31 mouse cellular contexts compared by ENCODE assay signal in genomic region chr16:15346045-15346444, GRCm38 (mm10). TPM values are rescaled to one million over a fixed set of nuclear protein-coding genes. Genes with fewer than 3 reads are reported as not detected.
"Had no signal": no experiment of that assay in that cellular context is flagged by ENCODE, and none has a peak within 500 bp of the region (broad histone marks: within the 10 kb centered on the region; RNA-seq: fewer than 3 reads in every experiment).

No protein-coding gene starts in this region.

- H3K36me3 ChIP-seq: limb, embryonic 12.5 days; limb, embryonic 15.5 days; midbrain, embryonic 12.5 days; neural tube, embryonic 13.5 days; stomach, embryonic 15.5 days had no signal

- H3K27ac ChIP-seq: kidney, postnatal 0 days; left cerebral cortex, adult 2 months; limb, embryonic 12.5 days; limb, embryonic 15.5 days; liver, embryonic 14.5 days; macrophage; midbrain, embryonic 12.5 days; neural tube, embryonic 13.5 days; stomach, embryonic 15.5 days had no signal

- ATAC-seq: intestine, postnatal 0 days; liver, postnatal 0 days; midbrain, embryonic 16.5 days had no signal

- H3K9me3 ChIP-seq: limb, embryonic 12.5 days; limb, embryonic 15.5 days; midbrain, embryonic 12.5 days; neural tube, embryonic 13.5 days; stomach, embryonic 15.5 days had no signal

- DNase-seq: kidney, adult 2 months; kidney, postnatal 25 days; layer of hippocampus, postnatal 36 days; left cerebral cortex, postnatal 4 days; liver, postnatal 0 days; retina, postnatal 1 day; right cerebral cortex, postnatal 25 days; spleen, adult 18-20 months; thymus, postnatal 25 days had no signal

- H3K9ac ChIP-seq: limb, embryonic 12.5 days; limb, embryonic 15.5 days; liver, embryonic 14.5 days; liver, postnatal 0 days; midbrain, embryonic 12.5 days; neural tube, embryonic 13.5 days; stomach, embryonic 15.5 days had no signal

- H3K4me3 ChIP-seq: left cerebral cortex, adult 2 months; limb, embryonic 12.5 days; limb, embryonic 15.5 days; midbrain, embryonic 12.5 days; myocyte; neural tube, embryonic 13.5 days; stomach, embryonic 15.5 days had no signal

- H3K4me1 ChIP-seq: limb, embryonic 12.5 days; limb, embryonic 15.5 days; midbrain, embryonic 12.5 days; neural tube, embryonic 13.5 days; stomach, embryonic 15.5 days had no signal

- H3K4me2 ChIP-seq: limb, embryonic 12.5 days; limb, embryonic 15.5 days; liver, embryonic 11.5 days; midbrain, embryonic 12.5 days; neural tube, embryonic 13.5 days; stomach, embryonic 15.5 days had no signal

- H3K27me3 ChIP-seq: limb, embryonic 12.5 days; limb, embryonic 15.5 days; midbrain, embryonic 12.5 days; neural tube, embryonic 13.5 days; stomach, embryonic 15.5 days had no signal

RNA-seq across cellular contexts. Expression of gene Gm21897, which starts 28.8 kb away (rescaled TPM):
- total RNA-seq: layer of hippocampus, adult 8-10 months; layer of hippocampus, postnatal 10 days; layer of hippocampus, postnatal 36 days; left cerebral cortex, adult 2 months; left cerebral cortex, postnatal 14 days; left cerebral cortex, postnatal 4 days; megakaryocyte, adult 5-6 weeks; monocyte, adult 5-6 weeks; neutrophil, adult 5-6 weeks had no signal
- polyA plus RNA-seq: intestine, postnatal 0 days; kidney, adult 2 months; kidney, embryonic 14.5 days; kidney, postnatal 0 days; large intestine, adult 2 months; limb, embryonic 12.5 days; limb, embryonic 15.5 days; liver, embryonic 11.5 days; liver, embryonic 14.5 days; liver, postnatal 0 days; midbrain, embryonic 12.5 days; midbrain, embryonic 16.5 days; myocyte; neural tube, embryonic 13.5 days; stomach, embryonic 15.5 days; thymus, postnatal 0 days had no signal
